Mouse (Mus musculus) adrenal gland (tissue): ENCODE results near the gene E030018B13Rik.

Source experiments
- intact Hi-C: fragments of 180-260 bp; cut with DNase I; formaldehyde crosslinking; loops from one replicate; pipeline ENCODE4 v1.15.1; 2025
- long read RNA-seq, 2 experiments: library from polyadenylated mRNA; unstranded; transcript quantifications; one replicate each; pipeline ENCODE4 v2.0.0; 2020; ENCODE audit warnings: borderline replicate concordance in 1 of 2; ENCODE audit not compliant: insufficient replicate concordance in 1 of 2

Gene E030018B13Rik
- long read RNA-seq, experiment 1 = 0 reads
- long read RNA-seq, experiment 2 = 0 reads

GRCm38 (mm10) chr7:63916268-63916907 lies at the start of gene E030018B13Rik:
E030018B13Rik (plus strand) TSS chr7:63916857.
- intact Hi-C loops = no loop called here

GRCm38 (mm10) chr7:63868356-63868918 lies 48.2 kb upstream of the E030018B13Rik start:
- intact Hi-C loops = no loop called here

- intact Hi-C loops = no loop called here
Measured at GRCm38 (mm10) chr7:63871698-63872097, 45.0 kb upstream of the E030018B13Rik start.

- intact Hi-C loops = no loop called here
Measured at GRCm38 (mm10) chr7:63873880-63874279, 42.8 kb upstream of the E030018B13Rik start.

DNA sequence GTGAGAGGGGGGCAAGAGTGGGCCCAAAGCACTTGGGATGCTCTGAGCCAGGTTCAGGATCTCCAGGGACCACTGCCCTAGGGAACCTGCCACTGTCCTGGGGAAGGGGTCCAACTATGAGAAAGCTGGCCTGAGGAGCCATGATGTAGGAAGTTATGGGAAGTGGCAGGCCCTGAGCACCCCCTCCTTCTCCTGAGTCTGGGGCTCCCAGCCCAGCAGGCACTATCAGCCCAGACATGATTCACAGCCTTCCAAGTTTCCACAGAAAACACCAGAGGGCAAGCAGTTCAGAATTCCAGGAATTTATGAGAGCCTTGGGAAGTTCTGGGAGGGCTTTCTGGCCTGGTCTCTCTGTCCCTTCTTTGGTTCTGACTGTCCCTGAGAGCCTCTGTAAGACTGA lies 41.0 kb upstream of the E030018B13Rik start:
- intact Hi-C loops = no loop called here

GRCm38 (mm10) chr7:63876640-63877039 lies 40.0 kb upstream of the E030018B13Rik start:
- intact Hi-C loops = no loop called here

DNA sequence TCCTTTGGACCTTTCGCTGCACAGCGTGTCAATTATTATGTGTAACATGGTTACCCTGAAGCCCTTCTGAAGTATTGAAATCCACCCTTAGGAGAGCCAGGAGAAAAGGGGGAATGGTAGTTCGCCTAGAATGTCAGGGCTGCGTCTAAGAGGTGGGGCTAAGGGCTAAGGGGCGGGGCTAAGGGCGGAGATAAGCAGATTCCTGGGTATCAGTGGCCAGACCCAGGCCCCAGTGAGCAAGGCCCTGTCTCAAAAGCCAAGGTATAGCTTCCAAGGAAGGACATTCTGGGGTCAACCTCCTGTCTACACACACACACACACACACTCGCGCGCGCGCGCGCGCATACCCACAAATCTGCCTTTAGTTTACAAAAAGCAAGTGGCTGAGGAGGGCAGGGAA lies 39.0 kb upstream of the E030018B13Rik start:
- intact Hi-C loops = no loop called here

- intact Hi-C loops = no loop called here
Measured at GRCm38 (mm10) chr7:63879583-63879982, 37.1 kb upstream of the E030018B13Rik start.

DNA sequence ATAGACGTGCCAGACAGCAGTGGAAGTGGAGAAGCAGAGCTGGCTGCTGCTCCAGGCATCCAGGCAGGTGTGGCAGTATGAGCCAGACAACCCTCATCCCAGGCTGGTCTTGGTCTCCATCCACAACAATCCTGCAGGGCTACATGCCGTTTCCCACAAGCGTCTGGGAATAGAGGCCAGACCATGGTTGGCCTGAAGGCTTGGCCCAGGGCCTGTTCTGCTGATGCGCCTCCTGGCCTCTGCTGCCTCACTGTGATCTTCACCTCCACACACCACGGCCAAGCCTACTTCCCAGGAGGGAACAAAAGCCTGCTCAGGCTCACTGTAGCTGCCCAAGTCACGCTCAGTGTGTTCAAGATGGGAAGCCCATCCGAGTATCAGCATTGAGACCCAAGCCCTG lies 33.9 kb upstream of the E030018B13Rik start:
- intact Hi-C loops = no loop called here

GRCm38 (mm10) chr7:63885025-63885424 lies 31.6 kb upstream of the E030018B13Rik start:
- intact Hi-C loops = no loop called here

- intact Hi-C loops = no loop called here
Measured at GRCm38 (mm10) chr7:63887034-63887551, 29.6 kb upstream of the E030018B13Rik start.

DNA sequence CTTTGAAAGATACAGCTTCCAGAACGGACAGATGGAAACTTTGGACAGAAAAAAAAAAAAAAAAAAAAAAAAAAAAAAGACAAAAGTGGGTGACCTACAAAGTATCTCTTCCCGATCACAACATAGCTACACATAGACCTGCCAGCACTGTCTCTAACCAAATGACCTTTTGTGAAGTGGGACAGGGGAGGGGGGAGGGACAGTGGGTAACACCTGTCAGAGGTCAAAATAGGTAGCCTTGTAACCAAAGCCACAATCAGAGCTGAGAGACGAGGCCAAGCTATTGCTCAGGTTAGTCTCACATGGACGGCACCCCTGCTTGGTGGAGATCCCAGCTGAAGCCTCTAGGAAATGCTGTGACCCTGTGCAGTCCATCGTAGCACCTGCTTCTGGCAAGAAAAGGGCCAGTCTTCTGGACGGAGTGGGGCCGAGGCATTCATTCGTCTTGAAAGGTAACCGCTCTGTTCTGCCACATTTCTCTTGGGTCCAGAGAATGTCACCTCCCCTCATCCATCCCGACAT lies 29.0 kb upstream of the E030018B13Rik start:
- intact Hi-C loops = no loop called here

- intact Hi-C loops = no loop called here
Measured at GRCm38 (mm10) chr7:63888674-63889073, 28.0 kb upstream of the E030018B13Rik start.

GRCm38 (mm10) chr7:63889116-63889975 lies 27.3 kb upstream of the E030018B13Rik start:
- intact Hi-C loops = no loop called here

DNA sequence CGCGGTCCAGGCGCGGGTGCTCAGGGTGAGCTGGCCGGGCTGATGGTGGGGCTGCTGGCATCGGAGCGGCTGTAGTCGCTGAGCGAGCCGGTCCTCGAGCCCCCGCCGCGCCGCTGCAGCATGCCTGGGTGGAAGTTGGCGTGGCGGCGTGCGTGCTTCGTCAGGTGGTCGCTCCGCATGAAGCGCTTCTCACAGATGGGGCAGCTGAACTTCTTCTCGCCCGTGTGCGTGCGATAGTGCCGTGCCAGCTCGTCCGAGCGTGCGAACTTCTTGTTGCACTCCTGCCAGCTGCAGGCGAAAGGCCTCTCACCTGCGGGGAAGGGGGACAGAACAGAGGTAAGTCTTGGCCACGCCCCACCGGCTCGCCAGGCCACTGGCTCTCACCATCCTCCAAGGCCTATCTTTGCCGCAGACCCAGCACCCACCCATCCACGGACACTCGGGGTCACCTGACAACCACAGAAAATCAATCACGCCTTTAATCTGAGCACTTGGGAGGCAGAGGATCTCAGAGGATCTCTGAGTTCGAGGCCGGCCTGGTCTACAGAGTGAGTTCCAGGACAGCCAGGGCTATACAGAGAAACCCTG lies 25.1 kb upstream of the E030018B13Rik start:
- intact Hi-C loops = no loop called here

DNA sequence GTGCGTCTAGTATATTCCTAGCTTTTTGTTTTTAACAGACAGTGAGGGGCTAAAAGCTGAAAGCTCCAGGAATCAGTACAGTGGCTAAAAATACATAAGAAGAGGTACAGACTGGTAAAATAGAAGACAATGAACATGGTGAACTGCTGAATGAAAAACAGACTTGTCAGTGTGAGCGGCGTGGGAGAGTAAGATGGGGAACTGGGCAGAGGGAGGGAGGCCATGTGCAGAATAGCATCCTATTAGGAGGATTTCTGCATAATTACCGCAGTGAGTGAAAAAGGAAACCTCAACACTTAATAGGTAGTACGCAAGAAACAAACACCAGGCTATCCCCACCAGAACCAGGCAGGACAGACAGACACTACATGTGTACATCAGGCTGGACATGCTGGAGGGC lies 23.5 kb upstream of the E030018B13Rik start:
- intact Hi-C loops = no loop called here

GRCm38 (mm10) chr7:63893729-63894128 lies 22.9 kb upstream of the E030018B13Rik start:
- intact Hi-C loops = no loop called here

DNA sequence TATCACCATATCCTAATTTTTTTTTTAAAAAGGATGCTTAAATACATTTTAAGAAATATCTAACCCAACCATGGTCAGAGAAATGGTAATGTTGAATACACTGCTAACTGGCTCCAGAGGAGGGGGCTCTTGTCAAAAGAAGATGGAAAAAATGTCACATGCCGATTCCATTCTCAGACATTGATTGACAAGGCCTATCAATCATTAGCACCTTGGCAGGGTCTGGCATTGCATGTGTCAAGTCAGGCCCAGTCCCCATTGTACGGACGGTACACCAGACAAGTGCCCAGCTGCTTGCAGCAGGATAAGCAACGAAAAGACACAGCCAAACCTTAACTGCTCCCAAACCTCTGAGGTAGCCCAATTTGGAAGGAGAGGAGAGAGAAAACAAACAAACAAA lies 22.0 kb upstream of the E030018B13Rik start:
- intact Hi-C loops = loop anchor here (5.0 kb wide), 2 partner anchors 37 to 38 kb away; no protein-coding TSS in a partner anchor

DNA sequence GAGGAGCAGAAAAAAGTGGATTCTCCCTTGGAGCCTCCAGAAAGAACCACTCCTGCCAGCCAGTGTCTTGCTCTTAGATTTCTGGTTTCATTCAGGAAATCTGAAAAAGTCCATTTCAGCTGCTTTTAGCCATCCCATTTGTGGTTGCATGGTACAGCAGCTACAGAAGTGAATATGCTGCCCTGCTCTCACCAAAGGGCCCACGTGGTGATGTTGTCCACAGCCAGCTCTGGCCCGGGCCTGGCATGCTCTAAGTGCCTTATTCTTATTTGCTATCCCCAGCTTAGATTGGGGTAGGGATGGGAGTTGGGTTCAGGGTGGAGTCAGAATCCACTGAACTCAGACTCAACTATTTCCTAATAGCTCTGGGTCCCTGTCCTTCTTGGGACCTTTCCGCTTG lies 21.4 kb upstream of the E030018B13Rik start:
- intact Hi-C loops = loop anchor here (5.0 kb wide), 2 partner anchors 37 to 38 kb away; no protein-coding TSS in a partner anchor

- intact Hi-C loops = loop anchor here (5.0 kb wide), 2 partner anchors 36 to 39 kb away; no protein-coding TSS in a partner anchor
Measured at GRCm38 (mm10) chr7:63896276-63896967, 20.2 kb upstream of the E030018B13Rik start.
